Mouse (Mus musculus) spleen, adult 2 months (tissue): Measurements from ENCODE around the gene Dnajc6. TPM values are rescaled to one million over a fixed set of nuclear protein-coding genes. Genes with fewer than 3 reads are reported as not detected.

Experiments used
- DNase-seq, 2 experiments: peaks; one replicate each; pipeline versions ENCODE4 v3.0.0 to v3.0.0-alpha.2; 2012 to 2021; ENCODE audit warnings: low spot score in 2 of 2, low read depth in 1 of 2
- H3K27ac ChIP-seq: fragments of 200-500 bp; 2 replicates; pipeline ENCODE4 v1.5.1; 2012; ENCODE audit warnings: low read length, inconsistent platforms; ENCODE audit not compliant: insufficient read depth
- H3K27me3 ChIP-seq: fragments of 200-500 bp; 2 replicates; pipeline ENCODE4 v1.6.1; 2012; ENCODE audit warnings: mild to moderate bottlenecking, moderate library complexity, low read length, inconsistent platforms; ENCODE audit not compliant: control insufficient read depth, insufficient read depth
- H3K36me3 ChIP-seq: fragments of 200-500 bp; 2 replicates; pipeline ENCODE4 v1.6.1; 2012; ENCODE audit warnings: mild to moderate bottlenecking, low read length, inconsistent platforms; ENCODE audit not compliant: control insufficient read depth, insufficient read depth
- H3K4me1 ChIP-seq: fragments of 200-500 bp; 2 replicates; pipeline ENCODE4 v1.6.1; 2011; ENCODE audit warnings: inconsistent platforms; ENCODE audit not compliant: control insufficient read depth, insufficient read depth, insufficient read length
- H3K4me3 ChIP-seq: fragments of 200-500 bp; 2 replicates; pipeline ENCODE4 v1.5.1; 2011; ENCODE audit warnings: mild to moderate bottlenecking, inconsistent platforms; ENCODE audit not compliant: insufficient read depth, insufficient read length; ENCODE audit errors: extremely low read depth
- CTCF ChIP-seq: fragments of 200-500 bp; IDR thresholded peaks from 2 replicates; pipeline ENCODE4 v1.5.1; 2011; ENCODE audit warnings: mild to moderate bottlenecking, inconsistent platforms; ENCODE audit not compliant: insufficient read depth, insufficient read length, insufficient replicate concordance; ENCODE audit errors: extremely low read depth
- POLR2A ChIP-seq: fragments of 200-500 bp; IDR thresholded peaks from 2 replicates; pipeline ENCODE4 v1.6.1; 2011; ENCODE audit warnings: low read depth, low read length, inconsistent platforms
- WGBS: fragments of 180-500 bp; shearing (Covaris S2); methylation state at CpG from one replicate; pipeline ENCODE4 v1.1.7; 2018; 5-methylcytosine and 5-hydroxymethylcytosine counted together
- polyA plus RNA-seq: library from polyadenylated mRNA; depleted of rRNA; stranded (reverse); fragments of >200 nt; gene quantifications from 2 replicates; pipeline ENCODE4 v1.2.3, GENCODE M21; 2012

Dnajc6 gene
- polyA plus RNA-seq, 1 experiment: 1.6 TPM

DNA sequence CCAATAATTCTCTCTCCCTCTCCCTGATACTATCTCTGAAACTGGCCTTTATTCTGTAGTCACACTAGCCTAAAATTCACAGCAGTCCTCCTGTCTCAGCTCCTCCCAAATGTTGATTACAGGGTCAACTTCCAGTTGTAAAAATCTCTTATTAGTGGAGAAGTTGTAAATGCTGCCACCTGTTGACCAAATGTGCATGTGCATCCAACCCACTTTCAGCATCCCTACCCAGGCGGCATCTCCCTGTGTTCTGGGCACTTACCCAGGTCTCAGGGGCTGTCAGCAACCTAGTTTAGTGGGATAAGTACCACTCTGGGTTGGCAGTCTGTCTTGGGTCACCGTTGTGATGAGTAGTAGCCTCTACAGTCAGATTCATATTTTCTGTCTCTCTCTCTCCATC is 38.1 kb upstream of the Dnajc6 start:
- Histone ChIP-seq H3K36me3 (no peaks in the 10 kb centered on the region), H3K4me1 (no peaks in the 10 kb centered on the region), H3K27ac (no peak overlapping the region), H3K4me3 (no peak overlapping the region), H3K27me3 (no peaks in the 10 kb centered on the region)
- WGBS: 34% methylated on average over 2 of the region's 2 CpGs
- DNase-seq: peak in 1 of 2 experiments; percentile 10
- TF ChIP-seq CTCF: no peak
- no peak for TF ChIP-seq POLR2A

DNA sequence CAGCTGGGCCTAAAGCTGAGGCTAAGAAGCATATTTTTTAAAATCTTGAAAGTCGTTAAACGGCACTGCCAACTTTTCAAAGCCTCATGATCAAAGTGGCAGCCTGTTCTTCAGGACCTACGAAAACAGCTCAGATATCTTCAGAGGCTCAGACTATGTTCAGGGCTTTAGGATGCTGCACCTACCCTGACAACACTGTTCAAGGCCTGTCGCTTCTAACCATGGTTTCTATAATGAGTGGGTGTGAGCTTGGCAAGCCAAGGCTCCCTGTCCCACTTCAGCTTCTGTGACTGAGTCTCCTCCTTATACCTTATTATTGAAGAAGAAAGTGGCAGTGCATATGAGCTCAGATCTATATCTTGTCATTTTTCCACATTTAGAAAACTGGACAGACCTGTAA is 37.1 kb upstream of the Dnajc6 start:
- DNase-seq: no peak
- TF ChIP-seq CTCF (no peak), POLR2A (no peak)
- Histone ChIP-seq H3K36me3 (no peaks in the 10 kb centered on the region), H3K27ac (no peak overlapping the region), H3K27me3 (no peaks in the 10 kb centered on the region), H3K4me1 (no peaks in the 10 kb centered on the region), H3K4me3 (no peak overlapping the region)
- 89% methylated on average over 4 of the region's 4 CpGs for WGBS

DNA sequence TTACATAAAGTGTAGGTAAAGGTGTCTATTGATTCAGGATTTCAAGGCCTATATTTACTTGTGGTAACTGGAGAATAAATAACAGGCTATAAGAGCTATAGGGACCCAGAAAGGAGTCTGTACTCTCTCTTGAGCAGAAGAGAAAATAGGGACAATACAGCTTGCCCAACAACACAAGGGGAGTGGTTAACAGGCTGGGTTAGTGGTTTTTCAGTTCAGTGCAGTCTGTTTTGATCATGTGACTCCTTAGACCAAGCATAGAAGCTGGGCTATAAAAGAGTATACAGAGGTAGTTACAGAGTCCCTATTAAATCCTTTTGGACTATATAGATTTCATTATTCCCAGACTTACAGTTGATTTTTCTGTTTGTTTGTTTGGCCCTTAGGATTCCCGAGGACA is 36.3 kb upstream of the Dnajc6 start:
- no peaks in the 10 kb centered on the region for H3K36me3 ChIP-seq
- TF ChIP-seq POLR2A: no peak
- TF ChIP-seq CTCF: no peak
- H3K27me3 ChIP-seq: no peaks in the 10 kb centered on the region
- no peak overlapping the region for H3K4me3 ChIP-seq
- 86% methylated on average over 1 of the region's 1 CpGs for WGBS
- no peak overlapping the region for H3K27ac ChIP-seq
- no peaks in the 10 kb centered on the region for H3K4me1 ChIP-seq
- DNase-seq: no peak

DNA sequence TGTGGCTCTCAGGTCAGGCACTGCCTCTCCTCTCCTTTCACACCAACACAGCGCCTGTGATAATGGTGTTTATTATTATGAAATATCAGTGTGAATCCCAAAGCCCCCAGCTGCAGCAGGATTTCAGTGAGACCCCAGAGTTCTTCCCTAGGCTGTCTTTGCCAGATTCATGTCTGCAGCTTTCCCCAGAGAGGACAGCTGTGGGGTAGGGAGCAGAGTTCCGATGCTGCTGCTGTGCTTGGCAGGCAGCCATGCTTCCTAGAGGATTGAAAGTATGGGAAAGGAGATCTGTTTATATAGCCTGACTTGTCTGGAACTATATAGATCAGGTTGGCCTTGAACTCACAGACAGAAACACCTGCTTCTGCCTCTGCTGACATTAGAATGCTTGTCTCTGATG is 34.4 kb upstream of the Dnajc6 start:
- TF ChIP-seq POLR2A (no peak), CTCF (no peak)
- 88% methylated on average over 2 of the region's 2 CpGs for WGBS
- Histone ChIP-seq H3K27ac (no peak overlapping the region), H3K36me3 (no peaks in the 10 kb centered on the region), H3K4me1 (no peaks in the 10 kb centered on the region), H3K4me3 (no peak overlapping the region), H3K27me3 (no peaks in the 10 kb centered on the region)
- no peak for DNase-seq

DNA sequence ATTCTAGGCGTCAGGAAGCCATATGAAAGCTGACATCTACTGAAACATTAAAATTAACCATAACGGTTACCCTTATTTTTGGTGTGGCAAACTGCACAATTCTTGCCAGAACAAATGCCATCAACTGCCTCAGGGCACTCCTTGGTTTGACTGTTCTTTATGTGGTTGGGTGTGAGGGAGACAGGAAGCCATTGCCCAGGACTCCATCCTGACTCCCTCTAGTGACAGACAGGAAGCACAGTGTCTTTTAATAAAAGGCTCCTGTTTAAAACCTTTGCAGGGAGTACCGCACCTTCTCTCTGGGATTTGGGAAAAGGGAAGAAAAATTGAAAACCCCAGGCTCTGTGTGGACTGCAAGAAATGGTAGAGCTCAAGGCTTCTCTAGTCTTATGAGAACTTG is 30.2 kb upstream of the Dnajc6 start:
- DNase-seq: no peak
- TF ChIP-seq POLR2A: no peak
- TF ChIP-seq CTCF: no peak
- WGBS: 57% methylated on average over 3 of the region's 3 CpGs
- Histone ChIP-seq H3K27ac (no peak overlapping the region), H3K27me3 (no peaks in the 10 kb centered on the region), H3K4me3 (no peak overlapping the region), H3K36me3 (no peaks in the 10 kb centered on the region), H3K4me1 (no peaks in the 10 kb centered on the region)

DNA sequence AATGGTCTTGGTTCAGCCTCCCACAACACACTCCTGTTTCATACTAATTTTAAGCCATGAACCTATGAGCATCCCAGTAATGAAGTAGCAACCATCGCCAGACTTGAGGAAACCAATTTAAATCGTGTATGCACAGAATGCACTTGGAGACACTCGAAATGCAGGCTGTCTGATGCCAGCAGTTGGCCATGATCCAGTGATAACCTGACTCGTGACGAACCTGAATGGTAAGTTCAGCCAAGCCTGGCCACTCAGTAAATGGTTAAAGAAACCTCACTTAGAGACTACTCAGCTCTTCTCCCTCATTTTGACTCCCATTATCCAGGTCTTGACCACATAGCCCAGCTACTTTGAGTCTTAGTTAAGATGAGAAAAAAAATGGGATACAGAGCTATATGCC is 27.2 kb upstream of the Dnajc6 start:
- TF ChIP-seq CTCF (no peak), POLR2A (no peak)
- no peak overlapping the region for H3K27ac ChIP-seq
- 83% methylated on average over 5 of the region's 5 CpGs for WGBS
- DNase-seq: no peak
- H3K27me3 ChIP-seq: no peaks in the 10 kb centered on the region
- no peaks in the 10 kb centered on the region for H3K36me3 ChIP-seq
- H3K4me3 ChIP-seq: no peak overlapping the region
- no peaks in the 10 kb centered on the region for H3K4me1 ChIP-seq

DNA sequence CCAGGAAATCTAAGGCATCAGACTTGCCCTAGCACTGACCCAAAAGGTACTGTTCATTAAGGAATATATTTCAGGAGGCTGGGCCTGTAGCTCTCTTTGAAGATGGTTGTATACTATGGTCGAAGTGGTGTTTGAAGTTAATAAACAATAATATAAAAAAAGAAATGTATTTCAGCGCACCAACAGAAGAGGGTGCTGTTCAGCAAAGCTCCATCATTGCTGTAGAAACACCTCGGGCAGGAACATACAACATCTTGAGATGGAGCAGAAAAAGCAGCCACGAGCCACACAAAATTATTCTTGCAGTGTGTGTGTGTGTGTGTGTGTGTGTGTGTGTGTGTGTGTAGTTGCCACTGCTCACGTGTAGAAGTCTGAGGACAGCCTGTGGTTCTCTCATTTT is 25.9 kb upstream of the Dnajc6 start:
- Histone ChIP-seq H3K36me3 (no peaks in the 10 kb centered on the region), H3K4me3 (no peak overlapping the region), H3K27me3 (no peaks in the 10 kb centered on the region), H3K27ac (no peak overlapping the region), H3K4me1 (no peaks in the 10 kb centered on the region)
- WGBS: 16% methylated on average over 5 of the region's 5 CpGs
- TF ChIP-seq POLR2A: no peak
- no peak for TF ChIP-seq CTCF
- no peak for DNase-seq

DNA sequence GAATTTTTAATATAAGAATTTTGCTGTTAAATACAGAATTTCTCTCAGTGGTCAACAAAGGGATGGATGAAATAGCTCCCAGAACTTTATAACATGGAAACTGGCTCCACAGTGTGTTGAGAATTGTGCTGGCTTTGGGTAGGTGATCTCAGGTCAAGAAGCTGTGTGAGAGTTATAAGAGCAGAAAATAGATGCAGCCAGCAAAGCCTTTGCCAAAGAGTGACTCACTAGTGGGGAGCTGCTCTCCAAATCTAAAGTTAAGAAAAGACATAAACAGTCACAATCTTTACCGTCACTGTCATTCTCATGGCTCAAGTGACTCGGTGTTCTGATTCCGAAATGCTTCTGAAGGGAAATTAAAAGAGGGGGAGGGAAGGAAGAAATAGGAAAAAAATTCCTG is 23.7 kb upstream of the Dnajc6 start:
- H3K36me3 ChIP-seq: no peaks in the 10 kb centered on the region
- H3K27me3 ChIP-seq: no peaks in the 10 kb centered on the region
- no peaks in the 10 kb centered on the region for H3K4me1 ChIP-seq
- TF ChIP-seq CTCF (no peak), POLR2A (no peak)
- H3K4me3 ChIP-seq: no peak overlapping the region
- DNase-seq: no peak
- 85% methylated on average over 3 of the region's 3 CpGs for WGBS
- no peak overlapping the region for H3K27ac ChIP-seq
